Mouse (Mus musculus) forebrain, embryonic 16.5 days (tissue): ENCODE results near the gene Vmn2r120. TPM values are rescaled to one million over a fixed set of nuclear protein-coding genes. Genes with fewer than 3 reads are reported as not detected.
"Not testable (repeated sequence)": the region's sequence is repeated elsewhere in the genome, so short reads cannot be mapped to it uniquely, and the experiment has no call there.

Experiments used
- ATAC-seq: fragments of 200-750 bp; cut with Nextera tagmentation; 2 replicates; pipeline ENCODE4 v1.8.0; 2017; ENCODE audit warnings: mild to moderate bottlenecking, moderate library complexity
- H3K27ac ChIP-seq: fragments of 300-500 bp; sonication (generic); 2 replicates; pipeline ENCODE4 v1.5.1; 2014; ENCODE audit warnings: low read length, control low read depth
- H3K27me3 ChIP-seq: fragments of 300-500 bp; sonication (generic); replicated peaks from 2 replicates; pipeline ENCODE4 v1.6.1; 2014; ENCODE audit warnings: low read length; ENCODE audit not compliant: control insufficient read depth, insufficient read depth
- H3K36me3 ChIP-seq: fragments of 300-500 bp; sonication (generic); 2 replicates; pipeline ENCODE4 v1.6.1; 2014; ENCODE audit not compliant: control insufficient read depth, insufficient read depth
- H3K4me1 ChIP-seq: fragments of 300-500 bp; sonication (generic); replicated peaks from 2 replicates; pipeline ENCODE4 v1.6.1; 2014; ENCODE audit warnings: low read length; ENCODE audit not compliant: control insufficient read depth, insufficient read depth
- H3K4me2 ChIP-seq: fragments of 300-500 bp; sonication (generic); 2 replicates; pipeline ENCODE4 v1.6.1; 2014; ENCODE audit warnings: mild to moderate bottlenecking, low read length, control low read depth
- H3K4me3 ChIP-seq: fragments of 300-500 bp; sonication (generic); replicated peaks from 2 replicates; pipeline ENCODE4 v1.5.1; 2014; ENCODE audit warnings: mild to moderate bottlenecking, low read length, control low read depth
- H3K9ac ChIP-seq: fragments of 300-500 bp; sonication (generic); replicated peaks from 2 replicates; pipeline ENCODE4 v1.6.1; 2014; ENCODE audit warnings: low read depth, low read length, control low read depth
- H3K9me3 ChIP-seq: fragments of 300-500 bp; sonication (generic); 2 replicates; pipeline ENCODE4 v1.6.1; 2016; ENCODE audit warnings: low read length; ENCODE audit not compliant: control insufficient read depth
- WGBS: fragments of 180-500 bp; shearing (Covaris S2); extraction: QIAGEN DNeasy Blood & Tissue Kit; methylation state at CpG from one replicate; pipeline ENCODE4 v1.1.7; 2014; 5-methylcytosine and 5-hydroxymethylcytosine counted together
- polyA plus RNA-seq: library from polyadenylated mRNA; unstranded; fragments of >200 nt; fragmentation: Nextera tagmentation; extraction: Ambion mirVana; gene quantifications from 2 replicates; pipeline ENCODE4 v1.2.1, GENCODE M21; 2015

Vmn2r120 gene
- not detected in 2 replicates for polyA plus RNA-seq

GRCm38 (mm10) chr17:57545405-57545804 is at the start of gene Vmn2r120:
Gene Vmn2r120 (minus strand): TSS chr17:57545505.
- Histone ChIP-seq H3K4me1 (no peaks in the 10 kb centered on the region), H3K27ac (no peak within 1 kb of the TSS), H3K9me3 (no peaks in the 10 kb centered on the region), H3K36me3 (no peaks in the 10 kb centered on the region), H3K4me2 (no peak within 1 kb of the TSS), H3K4me3 (no peak within 1 kb of the TSS), H3K27me3 (no peaks in the 10 kb centered on the region), H3K9ac (no peak within 1 kb of the TSS)
- ATAC-seq: no peak
- 92% methylated on average over 1 of the region's 1 CpGs for WGBS

GRCm38 (mm10) chr17:57587273-57587672 is 42.0 kb upstream of the Vmn2r120 start:
- H3K27me3 ChIP-seq, ATAC-seq, H3K36me3 ChIP-seq, H3K9me3 ChIP-seq, H3K4me1 ChIP-seq, H3K4me2 ChIP-seq, H3K9ac ChIP-seq, H3K27ac ChIP-seq, H3K4me3 ChIP-seq: not testable (repeated sequence)
- 80% methylated on average over 6 of the region's 6 CpGs for WGBS

DNA sequence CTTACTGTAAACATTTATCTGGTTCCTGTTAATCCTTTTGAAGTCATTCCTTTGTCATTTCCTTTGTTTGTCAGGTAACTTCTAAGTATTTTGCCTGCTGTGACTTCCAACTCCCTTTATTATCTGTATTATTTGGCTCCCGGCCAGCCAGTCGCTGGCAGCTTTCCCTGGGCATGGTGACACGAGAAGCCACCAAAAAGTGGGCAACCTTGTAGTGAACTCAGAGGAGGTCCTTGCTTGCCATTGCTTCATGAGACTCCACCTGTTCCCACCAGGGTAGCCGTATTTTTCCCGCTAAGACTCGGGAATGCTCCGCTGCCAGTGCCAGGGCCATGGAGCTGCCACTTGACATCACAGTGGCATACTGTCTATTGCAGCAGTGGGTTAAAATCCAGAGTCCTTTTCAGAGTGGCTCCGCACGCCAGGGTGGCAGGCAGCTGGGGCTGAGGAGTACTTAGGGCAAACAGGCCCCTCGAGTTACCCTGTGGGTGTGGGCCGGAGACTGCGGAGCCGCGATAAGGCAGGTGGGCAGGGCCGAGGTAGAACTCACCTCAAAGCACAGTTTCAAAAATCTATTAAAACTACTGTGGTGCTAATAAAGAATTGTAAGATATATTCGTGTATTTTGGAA is 28.9 kb upstream of the Vmn2r120 start:
- no peak for ATAC-seq
- Histone ChIP-seq H3K9ac (no peak overlapping the region), H3K4me2 (no peak overlapping the region), H3K27ac (no peak overlapping the region), H3K4me3 (no peak overlapping the region), H3K36me3 (no peaks in the 10 kb centered on the region), H3K9me3 (no peaks in the 10 kb centered on the region), H3K4me1 (no peaks in the 10 kb centered on the region), H3K27me3 (no peaks in the 10 kb centered on the region)
- 75% methylated on average over 16 of the region's 16 CpGs for WGBS

Other genes with a start within 250 kb of the Vmn2r120 start
- 3.0 and 3.6 TPM in 2 replicates for gene Adgre1, start 186.8 kb downstream of the Vmn2r120 start, polyA plus RNA-seq
- not detected in 2 replicates for gene Gm21834, start 196.7 kb upstream of the Vmn2r120 start, polyA plus RNA-seq
- 3.1 and 3.5 TPM in 2 replicates for gene Cntnap5c, start 224.1 kb upstream of the Vmn2r120 start, polyA plus RNA-seq